ENCODE assay signal across 18 mouse cellular contexts in the genomic region with DNA sequence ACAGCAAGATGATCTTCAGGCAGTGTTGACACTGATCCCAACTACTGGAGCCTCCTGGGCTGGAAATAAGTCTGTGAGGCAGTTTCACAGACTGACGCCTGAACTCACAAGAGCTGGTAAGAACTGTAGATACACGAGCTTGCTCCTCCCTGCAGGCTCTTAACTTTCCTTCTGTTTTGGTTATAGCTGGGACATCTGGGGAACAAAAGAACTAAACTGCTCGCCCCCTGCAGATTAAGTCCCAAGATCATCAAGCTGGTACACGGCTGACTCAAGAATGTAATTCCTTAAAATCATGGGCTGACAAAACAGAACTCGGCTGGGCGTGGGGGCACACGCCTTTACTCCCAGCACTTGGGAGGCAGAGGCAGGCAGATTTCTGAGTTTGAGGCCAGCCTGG. TPM values are rescaled to one million over a fixed set of nuclear protein-coding genes. Genes with fewer than 3 reads are reported as not detected.
"Had no signal": no experiment of that assay in that cellular context is flagged by ENCODE, and none has a peak within 500 bp of the region (broad histone marks: within the 10 kb centered on the region; RNA-seq: fewer than 3 reads in every experiment).

No protein-coding gene starts in this region.

- H3K27ac ChIP-seq: midbrain, embryonic 10.5 days; midbrain, embryonic 12.5 days; neural tube, embryonic 13.5 days; neural tube, embryonic 15.5 days; stomach, embryonic 15.5 days; stomach, postnatal 0 days had no signal

- H3K9ac ChIP-seq: lung, embryonic 14.5 days; midbrain, embryonic 12.5 days; neural tube, embryonic 13.5 days; neural tube, embryonic 15.5 days; stomach, embryonic 15.5 days had no signal

- H3K36me3 ChIP-seq: midbrain, embryonic 12.5 days; neural tube, embryonic 13.5 days; neural tube, embryonic 15.5 days; stomach, embryonic 15.5 days had no signal

- DNase-seq: lung, adult 18-20 months; lung, embryonic 14.5 days; lung, postnatal 10 days; lung, postnatal 4 days; midbrain, embryonic 14.5 days; right cerebral cortex, postnatal 14 days; thymus, adult 2 months; thymus, postnatal 25 days; thymus, postnatal 4 days had no signal

- H3K4me3 ChIP-seq: midbrain, embryonic 10.5 days; midbrain, embryonic 12.5 days; myocyte; neural tube, embryonic 13.5 days; neural tube, embryonic 15.5 days; stomach, embryonic 15.5 days had no signal

- H3K9me3 ChIP-seq: midbrain, embryonic 10.5 days; midbrain, embryonic 12.5 days; neural tube, embryonic 13.5 days; neural tube, embryonic 15.5 days; stomach, embryonic 15.5 days had no signal

- ATAC-seq: midbrain, embryonic 16.5 days had no signal

- H3K4me1 ChIP-seq: midbrain, embryonic 10.5 days; midbrain, embryonic 12.5 days; neural tube, embryonic 15.5 days; stomach, embryonic 15.5 days had no signal

RNA-seq across cellular contexts. Expression of a gene that starts 1.8 kb away (rescaled TPM):
- total RNA-seq: megakaryocyte-erythroid progenitor cell, adult 5-6 weeks had no signal
